Mouse (Mus musculus): Measurements from ENCODE around the gene Med13l. TPM values are rescaled to one million over a fixed set of nuclear protein-coding genes. Genes with fewer than 3 reads are reported as not detected.

The Med13l gene
- polyA plus RNA-seq, 1 experiment from 2014 or later: 12.2 TPM

- WGBS (ENCODE audit: insufficient replicate concordance): 75% methylated on average over 2 of the region's 2 CpGs
- H3K36me3 ChIP-seq (ENCODE audit: control insufficient read depth, insufficient read depth): peaks cover 91% of the 10 kb centered on the region
- no peak overlapping the region for H3K27ac ChIP-seq (ENCODE audit: low read length)
- H3K27me3 ChIP-seq (ENCODE audit: control insufficient read depth, insufficient read depth, low read depth, low read length): no peaks in the 10 kb centered on the region
- no peaks in the 10 kb centered on the region for H3K4me1 ChIP-seq (ENCODE audit: control insufficient read depth, low read depth, low read length)
- H3K9ac ChIP-seq (ENCODE audit: low read depth, low read length): no peak overlapping the region
- ATAC-seq (ENCODE audit: low read depth): no peak
- no peak overlapping the region for H3K4me2 ChIP-seq (ENCODE audit: low read depth, low read length)
- H3K9me3 ChIP-seq (replicated peaks; ENCODE audit: control insufficient read depth, low read length): no peaks in the 10 kb centered on the region
- H3K4me3 ChIP-seq (ENCODE audit: low read depth, low read length): no peak overlapping the region
Observed at GRCm38 (mm10) chr5:118756078-118756477, 195.6 kb downstream of the Med13l start.

- Histone ChIP-seq H3K4me2 (ENCODE audit: low read depth, low read length) (no peak overlapping the region), H3K9ac (ENCODE audit: low read depth, low read length) (no peak overlapping the region), H3K4me1 (ENCODE audit: control insufficient read depth, low read depth, low read length) (no peaks in the 10 kb centered on the region), H3K27ac (ENCODE audit: low read length) (no peak overlapping the region), H3K27me3 (ENCODE audit: control insufficient read depth, insufficient read depth, low read depth, low read length) (no peaks in the 10 kb centered on the region), H3K4me3 (ENCODE audit: low read depth, low read length) (no peak overlapping the region), H3K9me3 (replicated peaks; ENCODE audit: control insufficient read depth, low read length) (no peaks in the 10 kb centered on the region), H3K36me3 (ENCODE audit: control insufficient read depth, insufficient read depth) (peaks cover 92% of the 10 kb centered on the region)
- no peak for ATAC-seq (ENCODE audit: low read depth)
- WGBS (ENCODE audit: insufficient replicate concordance): 87% methylated on average over 17 of the region's 17 CpGs
Observed at GRCm38 (mm10) chr5:118757396-118758301, 197.2 kb downstream of the Med13l start.

DNA sequence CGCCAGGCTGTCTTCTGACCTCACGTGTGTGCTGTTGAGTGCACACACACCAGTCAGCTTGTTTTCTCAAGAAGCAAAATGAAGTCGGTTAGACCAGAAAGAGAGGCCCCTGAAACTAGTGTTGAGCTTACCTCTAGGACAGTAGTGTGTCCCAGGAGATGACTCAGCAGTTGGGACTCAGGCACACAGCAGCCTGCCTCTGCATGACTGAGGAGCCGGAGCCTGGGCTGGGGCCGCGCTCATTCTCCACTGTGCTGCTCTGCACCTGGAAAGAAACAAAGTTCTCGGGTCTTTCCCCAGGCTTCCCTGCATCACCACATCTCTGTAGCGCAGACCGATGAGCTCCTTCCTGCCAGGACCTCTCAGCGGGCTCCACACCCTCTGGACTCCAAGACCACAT lies 200.5 kb downstream of the Med13l start:
- no peak overlapping the region for H3K4me3 ChIP-seq (ENCODE audit: low read depth, low read length)
- H3K4me2 ChIP-seq (ENCODE audit: low read depth, low read length): no peak overlapping the region
- H3K27me3 ChIP-seq (ENCODE audit: control insufficient read depth, insufficient read depth, low read depth, low read length): no peaks in the 10 kb centered on the region
- no peaks in the 10 kb centered on the region for H3K4me1 ChIP-seq (ENCODE audit: control insufficient read depth, low read depth, low read length)
- 87% methylated on average over 10 of the region's 10 CpGs for WGBS (ENCODE audit: insufficient replicate concordance)
- no peak overlapping the region for H3K27ac ChIP-seq (ENCODE audit: low read length)
- H3K9me3 ChIP-seq (replicated peaks; ENCODE audit: control insufficient read depth, low read length): no peaks in the 10 kb centered on the region
- peaks cover 81% of the 10 kb centered on the region for H3K36me3 ChIP-seq (ENCODE audit: control insufficient read depth, insufficient read depth)
- ATAC-seq (ENCODE audit: low read depth): no peak
- H3K9ac ChIP-seq (ENCODE audit: low read depth, low read length): no peak overlapping the region

DNA sequence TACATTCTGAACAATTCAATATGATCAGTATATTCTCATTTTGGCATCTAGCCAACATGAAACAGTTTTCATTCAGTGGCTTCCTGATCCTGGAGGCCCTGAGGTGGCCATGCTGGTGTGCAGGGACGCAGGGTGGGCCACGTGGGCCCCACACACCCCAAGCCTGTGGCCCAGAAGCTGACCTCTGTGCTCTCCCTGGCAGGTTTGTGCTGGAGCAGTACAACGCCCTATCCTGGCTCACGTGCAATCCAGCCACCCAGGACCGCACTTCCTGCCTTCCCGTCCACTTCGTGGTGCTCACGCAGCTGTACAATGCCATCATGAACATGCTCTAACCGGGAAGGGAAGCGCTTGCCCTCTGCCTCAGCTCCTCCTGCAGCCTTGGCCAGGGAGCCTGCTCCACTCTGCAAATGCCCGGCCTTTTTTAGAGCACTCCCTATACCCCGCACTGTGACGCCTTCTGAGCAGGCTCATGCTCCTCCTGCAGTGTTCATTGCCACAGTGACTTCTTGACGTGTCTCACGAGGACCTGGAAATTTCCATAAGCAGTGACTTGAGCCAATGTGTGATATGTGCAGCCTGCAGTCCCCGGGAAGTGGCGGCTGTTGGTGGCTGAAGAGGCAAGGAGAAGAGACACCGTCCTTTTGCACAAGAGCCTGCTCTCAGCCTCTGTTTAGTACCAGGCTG lies 202.2 kb downstream of the Med13l start:
- WGBS (ENCODE audit: insufficient replicate concordance): 88% methylated on average over 18 of the region's 18 CpGs
- H3K27ac ChIP-seq (ENCODE audit: low read length): no peak overlapping the region
- H3K36me3 ChIP-seq (ENCODE audit: control insufficient read depth, insufficient read depth): peaks cover 65% of the 10 kb centered on the region
- no peak overlapping the region for H3K9ac ChIP-seq (ENCODE audit: low read depth, low read length)
- no peaks in the 10 kb centered on the region for H3K4me1 ChIP-seq (ENCODE audit: control insufficient read depth, low read depth, low read length)
- H3K4me3 ChIP-seq (ENCODE audit: low read depth, low read length): no peak overlapping the region
- no peak for ATAC-seq (ENCODE audit: low read depth)
- H3K4me2 ChIP-seq (ENCODE audit: low read depth, low read length): no peak overlapping the region
- H3K9me3 ChIP-seq (replicated peaks; ENCODE audit: control insufficient read depth, low read length): no peaks in the 10 kb centered on the region
- H3K27me3 ChIP-seq (ENCODE audit: control insufficient read depth, insufficient read depth, low read depth, low read length): no peaks in the 10 kb centered on the region

DNA sequence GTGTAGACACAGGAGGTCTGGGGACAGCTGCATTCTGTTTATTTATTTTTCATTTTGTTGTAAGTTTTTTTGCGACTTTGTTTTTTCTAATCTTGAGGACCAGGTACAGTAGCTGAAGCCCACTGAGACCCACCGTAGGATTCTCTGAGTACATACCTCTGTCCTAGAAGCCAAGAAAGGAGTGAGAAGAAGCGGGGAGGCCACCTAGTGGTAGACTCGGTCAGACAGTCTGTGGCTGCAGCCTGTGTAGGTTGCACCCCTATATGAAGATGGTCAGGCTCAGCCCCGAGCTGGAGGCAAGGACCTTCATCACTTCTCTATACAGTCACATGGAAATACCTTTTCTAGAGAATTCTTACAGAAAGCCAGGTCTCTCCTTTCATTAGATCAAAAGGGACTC lies 202.9 kb downstream of the Med13l start:
- no peaks in the 10 kb centered on the region for H3K27me3 ChIP-seq (ENCODE audit: control insufficient read depth, insufficient read depth, low read depth, low read length)
- 65% methylated on average over 5 of the region's 5 CpGs for WGBS (ENCODE audit: insufficient replicate concordance)
- H3K9me3 ChIP-seq (replicated peaks; ENCODE audit: control insufficient read depth, low read length): no peaks in the 10 kb centered on the region
- H3K36me3 ChIP-seq (ENCODE audit: control insufficient read depth, insufficient read depth): peaks cover 59% of the 10 kb centered on the region
- no peak overlapping the region for H3K27ac ChIP-seq (ENCODE audit: low read length)
- H3K4me2 ChIP-seq (ENCODE audit: low read depth, low read length): no peak overlapping the region
- H3K9ac ChIP-seq (ENCODE audit: low read depth, low read length): no peak overlapping the region
- H3K4me1 ChIP-seq (ENCODE audit: control insufficient read depth, low read depth, low read length): no peaks in the 10 kb centered on the region
- no peak overlapping the region for H3K4me3 ChIP-seq (ENCODE audit: low read depth, low read length)
- no peak for ATAC-seq (ENCODE audit: low read depth)

DNA sequence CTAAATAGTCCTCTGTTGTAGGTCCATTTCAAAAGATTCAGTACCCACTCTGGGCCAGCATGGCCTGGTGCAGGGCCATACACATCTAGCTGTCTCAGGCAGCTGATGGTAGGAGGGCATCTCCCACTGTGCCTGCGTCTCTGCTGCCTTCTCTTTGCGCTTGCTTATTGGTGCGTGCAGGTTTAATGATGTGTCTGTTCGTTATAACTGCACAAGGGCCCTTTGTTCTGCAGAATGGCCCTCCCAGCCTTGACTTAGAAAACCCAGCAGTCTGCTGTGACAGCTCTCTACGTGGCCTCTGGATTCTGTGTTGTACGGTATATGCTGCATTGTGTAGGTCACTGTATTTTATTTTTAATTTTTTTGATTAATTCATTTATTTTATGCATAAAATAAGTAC lies 208.7 kb downstream of the Med13l start:
- H3K4me2 ChIP-seq (ENCODE audit: low read depth, low read length): no peak overlapping the region
- H3K27me3 ChIP-seq (ENCODE audit: control insufficient read depth, insufficient read depth, low read depth, low read length): no peaks in the 10 kb centered on the region
- H3K4me3 ChIP-seq (ENCODE audit: low read depth, low read length): no peak overlapping the region
- peaks cover 5% of the 10 kb centered on the region; the same call in 1 of the 2 replicates for H3K36me3 ChIP-seq (ENCODE audit: control insufficient read depth, insufficient read depth)
- no peaks in the 10 kb centered on the region for H3K4me1 ChIP-seq (ENCODE audit: control insufficient read depth, low read depth, low read length)
- 73% methylated on average over 6 of the region's 6 CpGs for WGBS (ENCODE audit: insufficient replicate concordance)
- H3K27ac ChIP-seq (ENCODE audit: low read length): no peak overlapping the region
- ATAC-seq (ENCODE audit: low read depth): no peak
- no peaks in the 10 kb centered on the region for H3K9me3 ChIP-seq (replicated peaks; ENCODE audit: control insufficient read depth, low read length)
- H3K9ac ChIP-seq (ENCODE audit: low read depth, low read length): no peak overlapping the region

- Histone ChIP-seq H3K9ac (ENCODE audit: low read depth, low read length) (no peak overlapping the region), H3K4me1 (ENCODE audit: control insufficient read depth, low read depth, low read length) (no peaks in the 10 kb centered on the region), H3K4me3 (ENCODE audit: low read depth, low read length) (no peak overlapping the region), H3K36me3 (ENCODE audit: control insufficient read depth, insufficient read depth) (no peaks in the 10 kb centered on the region), H3K27me3 (ENCODE audit: control insufficient read depth, insufficient read depth, low read depth, low read length) (no peaks in the 10 kb centered on the region), H3K27ac (ENCODE audit: low read length) (no peak overlapping the region), H3K4me2 (ENCODE audit: low read depth, low read length) (no peak overlapping the region), H3K9me3 (replicated peaks; ENCODE audit: control insufficient read depth, low read length) (no peaks in the 10 kb centered on the region)
- 24% methylated on average over 3 of the region's 3 CpGs for WGBS (ENCODE audit: insufficient replicate concordance)
- ATAC-seq (ENCODE audit: low read depth): no peak
Observed at GRCm38 (mm10) chr5:118773866-118774265, 213.4 kb downstream of the Med13l start.

- WGBS (ENCODE audit: insufficient replicate concordance): 67% methylated on average over 6 of the region's 6 CpGs
- no peak overlapping the region for H3K27ac ChIP-seq (ENCODE audit: low read length)
- no peaks in the 10 kb centered on the region for H3K36me3 ChIP-seq (ENCODE audit: control insufficient read depth, insufficient read depth)
- H3K4me3 ChIP-seq (ENCODE audit: low read depth, low read length): no peak overlapping the region
- no peak for ATAC-seq (ENCODE audit: low read depth)
- H3K4me2 ChIP-seq (ENCODE audit: low read depth, low read length): no peak overlapping the region
- no peak overlapping the region for H3K9ac ChIP-seq (ENCODE audit: low read depth, low read length)
- H3K9me3 ChIP-seq (replicated peaks; ENCODE audit: control insufficient read depth, low read length): no peaks in the 10 kb centered on the region
- no peaks in the 10 kb centered on the region for H3K4me1 ChIP-seq (ENCODE audit: control insufficient read depth, low read depth, low read length)
- H3K27me3 ChIP-seq (ENCODE audit: control insufficient read depth, insufficient read depth, low read depth, low read length): no peaks in the 10 kb centered on the region
Observed at GRCm38 (mm10) chr5:118776396-118776795, 215.9 kb downstream of the Med13l start.

GRCm38 (mm10) chr5:118781598-118781997 lies 221.1 kb downstream of the Med13l start:
- no peak overlapping the region for H3K4me3 ChIP-seq (ENCODE audit: low read depth, low read length)
- 12% methylated on average over 17 of the region's 17 CpGs for WGBS (ENCODE audit: insufficient replicate concordance)
- H3K27me3 ChIP-seq (ENCODE audit: control insufficient read depth, insufficient read depth, low read depth, low read length): no peaks in the 10 kb centered on the region
- no peaks in the 10 kb centered on the region for H3K4me1 ChIP-seq (ENCODE audit: control insufficient read depth, low read depth, low read length)
- H3K9ac ChIP-seq (ENCODE audit: low read depth, low read length): no peak overlapping the region
- H3K36me3 ChIP-seq (ENCODE audit: control insufficient read depth, insufficient read depth): no peaks in the 10 kb centered on the region
- no peak overlapping the region for H3K4me2 ChIP-seq (ENCODE audit: low read depth, low read length)
- no peaks in the 10 kb centered on the region for H3K9me3 ChIP-seq (replicated peaks; ENCODE audit: control insufficient read depth, low read length)
- no peak overlapping the region for H3K27ac ChIP-seq (ENCODE audit: low read length)
- ATAC-seq (ENCODE audit: low read depth): no peak
